Mouse (Mus musculus): ENCODE measurements around the gene Smpd1.
A peak's percentile ranks its signal among the peaks of the same experiment; 100 is the strongest.

Gene Smpd1

DNA sequence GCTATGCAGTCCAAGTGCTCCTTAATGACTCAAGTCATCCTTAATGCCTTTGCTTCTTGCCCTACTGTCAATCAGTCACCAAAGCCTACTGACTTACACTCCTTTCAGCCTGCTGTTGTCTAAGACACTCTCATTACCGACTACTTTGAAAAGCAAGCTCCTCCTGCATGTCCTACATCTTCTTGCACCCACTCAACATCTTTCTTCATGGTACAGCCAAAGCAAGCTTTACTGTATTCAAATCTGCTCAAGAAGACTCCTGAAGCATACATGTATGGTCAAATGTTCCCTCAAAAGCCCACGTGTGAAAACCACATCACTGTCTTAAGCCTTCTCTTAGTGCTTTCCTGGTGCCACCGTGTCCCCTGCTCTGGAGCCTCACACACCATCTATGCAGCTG is 9.2 kb downstream of the Smpd1 start:
- no peak for DNase-seq

DNA sequence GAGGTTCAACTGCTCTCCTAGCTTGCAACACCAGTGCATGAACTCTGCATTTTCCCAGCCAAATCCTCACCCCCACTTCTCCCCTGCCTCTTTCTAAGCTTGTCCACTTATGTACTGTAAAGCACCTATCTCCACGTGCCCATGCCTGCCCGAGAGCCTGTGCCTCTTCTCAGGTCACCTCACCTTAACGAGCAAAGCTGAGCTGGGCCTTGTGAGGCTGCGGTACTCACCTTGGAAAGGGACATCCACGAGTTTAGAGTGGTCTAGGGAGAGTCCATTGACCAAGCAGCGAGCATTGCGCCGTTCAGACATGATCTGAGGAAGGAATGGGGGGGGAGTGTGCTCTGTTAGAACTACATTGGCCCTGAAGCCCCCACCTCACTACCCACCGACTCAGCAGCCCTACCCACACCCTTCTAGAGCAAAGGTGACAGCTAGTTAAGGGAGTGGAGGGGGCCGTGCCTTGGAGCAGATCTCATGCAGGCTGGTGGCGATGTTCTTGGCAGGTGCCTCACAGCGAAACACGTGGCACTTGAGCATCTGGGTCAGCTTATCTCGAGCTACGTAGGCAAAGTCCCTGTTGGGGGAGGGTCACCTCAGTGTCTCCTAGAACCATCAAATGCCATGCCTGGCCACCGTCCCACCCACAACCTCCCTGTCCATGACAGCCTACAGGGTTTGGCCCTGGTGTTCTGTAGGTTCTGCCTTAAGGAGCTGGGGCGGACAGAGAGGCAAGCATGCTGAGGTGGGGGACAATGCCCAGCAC is 11.1 kb downstream of the Smpd1 start:
- peak; percentile 29 to 41 for DNase-seq

DNA sequence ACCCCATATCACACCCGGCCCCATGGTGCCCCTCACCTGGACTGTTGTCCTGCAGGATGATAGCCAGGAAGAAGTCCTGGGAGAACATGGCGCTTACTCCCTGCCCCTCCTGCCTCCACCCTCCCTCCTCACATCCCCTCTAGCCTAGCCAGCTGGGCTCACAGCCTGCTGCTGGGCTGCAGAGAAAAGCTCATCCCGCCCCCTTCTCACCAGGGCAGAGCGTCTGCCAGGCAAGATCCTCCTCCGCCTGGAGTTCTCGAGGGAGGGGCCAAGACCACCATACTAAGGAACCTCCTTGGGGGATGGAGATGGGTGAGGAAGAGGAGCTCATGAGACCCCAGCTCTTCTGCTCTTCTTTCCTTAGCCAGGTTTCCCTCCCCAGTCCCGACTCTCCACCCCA is 14.4 kb downstream of the Smpd1 start:
- peak; percentile 66 to 79 for DNase-seq

DNA sequence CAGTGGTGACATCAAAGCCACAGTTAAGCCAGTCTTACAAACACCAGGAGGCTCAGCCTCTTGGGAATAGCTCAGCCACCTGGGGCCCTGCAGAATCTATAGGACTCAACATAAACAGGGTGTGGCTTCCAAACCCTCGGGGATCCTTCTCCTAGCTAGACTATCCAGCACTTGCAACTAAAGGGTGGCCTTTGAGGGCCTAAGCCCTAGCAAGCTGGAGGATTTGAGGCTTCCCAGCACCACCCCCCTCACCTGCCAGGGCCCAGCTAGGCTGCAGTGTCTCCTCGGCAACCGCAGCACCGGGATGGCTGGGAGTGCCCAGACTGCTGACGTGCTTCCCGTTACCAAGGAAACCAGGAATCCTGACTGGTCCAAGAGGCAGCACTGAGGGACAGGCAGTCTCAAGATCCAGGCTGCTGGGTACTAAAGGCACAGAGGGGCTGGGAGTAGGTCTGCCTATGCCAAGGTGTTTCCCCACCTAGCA is 14.9 kb downstream of the Smpd1 start:
- DNase-seq: peak; percentile 87 to 90

DNA sequence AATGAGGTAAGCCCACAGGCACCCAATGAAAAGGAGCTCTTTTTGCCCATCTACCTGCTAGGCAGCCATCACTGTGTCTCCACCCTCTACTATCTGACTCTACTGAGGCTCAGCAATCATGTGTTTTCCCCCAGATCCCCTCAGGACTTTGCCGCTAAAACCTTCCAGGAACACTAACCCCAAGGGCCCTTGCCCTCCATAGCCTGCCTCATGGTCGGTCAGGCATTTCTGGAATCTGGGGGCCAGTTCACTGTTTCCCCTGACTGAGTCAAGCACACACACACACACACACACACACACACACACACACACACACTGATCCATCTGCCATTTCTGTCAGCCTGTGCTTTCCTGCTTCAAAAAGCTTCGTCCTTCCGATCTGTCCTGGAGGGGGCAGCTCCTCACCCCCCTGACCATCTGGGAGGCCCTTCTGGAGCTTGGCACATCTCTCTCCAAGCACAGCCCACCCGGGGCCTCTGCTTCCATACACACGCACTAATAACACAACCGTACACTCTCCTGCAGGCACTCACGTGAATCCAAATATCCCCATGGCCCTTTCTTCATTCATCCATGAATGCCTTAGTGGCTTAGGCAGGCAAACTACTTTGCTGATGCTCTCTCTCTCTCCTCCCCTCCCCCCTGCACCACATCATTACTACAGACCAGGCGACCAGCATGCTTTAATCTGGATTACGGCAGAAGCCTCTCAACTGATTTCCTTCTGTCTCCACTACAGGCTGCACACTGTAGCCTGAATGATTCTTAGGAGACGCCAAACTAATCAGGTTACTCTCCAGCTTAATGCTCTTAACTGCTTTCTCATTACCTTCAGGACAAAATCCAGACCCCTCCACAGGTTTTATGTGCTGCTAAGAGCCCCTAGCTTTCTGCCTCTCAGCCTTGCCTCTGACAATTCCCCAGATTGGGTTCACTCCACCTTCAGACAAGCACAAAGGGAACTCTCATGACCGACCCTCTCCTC is 15.6 kb downstream of the Smpd1 start:
- DNase-seq: peak; percentile 94 to 95

DNA sequence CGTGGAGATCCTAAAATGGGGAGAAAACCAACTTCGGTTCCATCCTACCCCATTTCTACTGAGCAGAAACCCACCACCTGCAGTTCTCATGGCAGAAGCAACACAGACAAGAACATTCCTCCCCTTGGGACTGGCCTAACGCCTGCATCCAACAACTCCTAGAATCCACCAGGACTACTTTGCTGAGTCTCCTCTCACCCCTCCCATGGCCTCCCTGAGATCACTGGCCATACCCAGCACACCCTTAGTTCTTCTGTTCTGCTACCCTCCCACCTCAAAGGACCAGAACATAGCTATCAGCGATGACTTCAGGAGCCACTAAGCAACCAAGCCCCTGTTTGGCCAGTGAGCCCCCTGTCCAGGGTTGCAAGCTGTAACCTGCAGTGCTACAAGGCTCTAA is 16.6 kb downstream of the Smpd1 start:
- DNase-seq: peak in 1 of 2 experiments; percentile 38

DNA sequence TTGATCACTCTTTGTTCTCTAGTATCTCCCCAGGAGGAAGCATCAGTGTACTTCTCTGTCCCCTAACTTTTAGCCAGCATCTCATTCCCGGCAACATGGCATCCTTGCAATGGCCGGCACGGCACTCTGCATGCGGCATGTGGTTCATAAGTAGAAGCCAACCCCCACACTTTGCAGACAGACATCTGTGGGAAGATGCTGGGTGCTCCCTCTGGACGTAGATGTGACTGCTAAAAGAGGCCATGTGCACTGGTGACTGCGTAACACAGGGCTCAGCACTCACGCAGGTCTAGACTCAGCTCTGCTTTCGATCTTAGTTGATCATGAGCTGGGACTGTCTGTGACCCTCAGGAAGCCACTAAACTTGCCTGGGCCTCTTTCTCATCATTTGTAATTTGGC is 18.8 kb downstream of the Smpd1 start:
- DNase-seq: peak; percentile 31 to 37

DNA sequence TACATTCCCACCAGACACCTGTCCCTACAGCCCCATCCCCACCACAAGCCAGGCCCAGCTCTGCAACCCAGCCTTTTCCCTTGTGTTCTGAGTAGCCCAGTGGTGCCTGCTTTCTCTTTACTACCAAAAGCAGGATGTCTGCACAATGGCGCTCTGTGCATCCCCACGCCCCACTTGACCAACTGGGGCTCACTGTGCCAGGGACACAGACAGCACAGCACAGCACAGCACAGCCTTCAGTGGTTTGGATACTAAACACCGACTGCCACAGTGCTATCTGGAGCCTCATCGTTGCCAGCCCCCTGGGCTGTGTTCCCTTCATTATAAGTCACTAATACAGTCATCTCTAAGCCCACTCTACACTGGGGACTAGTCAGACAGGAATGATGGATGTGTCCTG is 20.4 kb downstream of the Smpd1 start:
- peak in 1 of 2 experiments; percentile 35 for DNase-seq

DNA sequence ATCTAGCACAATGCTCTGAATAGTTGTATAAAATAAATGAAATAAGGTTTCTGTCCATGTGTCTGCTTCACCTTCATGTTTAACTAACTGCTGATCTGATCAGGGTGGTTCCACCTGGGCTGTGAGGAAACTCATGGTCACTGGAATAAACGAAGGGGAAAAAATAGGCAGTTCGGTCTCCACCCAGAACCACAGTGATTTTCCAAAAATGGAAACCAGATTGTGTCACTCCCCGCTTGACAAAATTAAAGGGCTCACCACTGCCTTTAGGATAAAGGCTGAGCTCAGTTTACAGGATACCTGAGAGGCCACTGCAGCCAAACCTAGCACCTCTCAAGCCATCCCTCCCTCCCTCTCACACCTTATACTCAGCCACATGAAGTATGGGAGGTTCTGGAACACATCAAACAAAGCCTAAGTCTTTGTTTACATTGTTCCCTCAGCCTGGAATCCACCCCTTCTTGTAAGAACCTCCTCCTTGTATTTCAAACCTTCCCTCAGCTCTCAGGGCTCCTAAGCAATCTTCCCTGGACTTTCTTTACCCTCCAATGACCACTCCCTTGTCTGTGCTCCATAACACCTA is 22.1 kb downstream of the Smpd1 start:
- DNase-seq: peak; percentile 42 to 48

DNA sequence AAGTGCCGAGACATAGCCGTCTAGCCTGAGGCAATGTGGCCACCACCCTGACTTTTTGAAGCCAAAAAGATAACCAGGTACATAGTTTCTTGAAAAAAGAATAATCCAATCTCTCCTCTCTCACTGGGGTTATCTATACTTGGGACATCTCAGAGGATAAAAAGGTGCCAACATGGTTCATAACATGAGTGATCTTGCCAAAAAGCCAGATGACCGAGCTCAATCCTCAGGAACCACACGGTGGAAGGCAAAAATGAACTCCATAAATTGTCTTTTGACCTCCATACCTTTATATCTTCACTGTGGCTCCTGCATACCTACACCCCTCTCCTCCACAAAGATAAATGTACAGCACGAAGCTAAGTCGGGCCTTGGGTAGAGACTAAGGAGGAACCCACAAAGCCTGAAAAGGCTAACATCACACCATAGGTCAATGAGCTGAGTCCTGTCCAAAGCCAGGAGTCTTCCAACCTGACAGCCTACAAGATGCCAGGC is 23.3 kb downstream of the Smpd1 start:
- peak; percentile 36 to 38 for DNase-seq

DNA sequence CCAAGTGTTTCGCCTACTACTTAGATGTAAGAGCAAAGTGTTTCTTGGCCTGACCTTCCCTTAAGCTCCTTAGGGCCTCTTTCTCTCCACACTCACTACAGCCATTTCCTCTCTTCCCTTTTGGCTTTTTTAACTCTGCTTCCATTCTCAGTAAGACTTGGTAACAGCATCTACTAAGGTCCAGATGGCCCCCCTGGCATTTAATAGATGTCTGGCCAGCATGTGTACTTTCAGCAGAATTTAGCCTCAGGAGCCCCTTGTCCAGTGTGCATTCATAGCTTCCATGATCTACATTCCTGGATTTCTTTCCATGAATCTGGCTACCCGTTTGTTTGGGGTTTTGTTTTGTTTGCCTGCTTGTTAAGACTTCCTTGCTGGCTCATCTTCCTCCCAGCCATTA is 24.3 kb downstream of the Smpd1 start:
- peak; percentile 47 to 56 for DNase-seq

DNA sequence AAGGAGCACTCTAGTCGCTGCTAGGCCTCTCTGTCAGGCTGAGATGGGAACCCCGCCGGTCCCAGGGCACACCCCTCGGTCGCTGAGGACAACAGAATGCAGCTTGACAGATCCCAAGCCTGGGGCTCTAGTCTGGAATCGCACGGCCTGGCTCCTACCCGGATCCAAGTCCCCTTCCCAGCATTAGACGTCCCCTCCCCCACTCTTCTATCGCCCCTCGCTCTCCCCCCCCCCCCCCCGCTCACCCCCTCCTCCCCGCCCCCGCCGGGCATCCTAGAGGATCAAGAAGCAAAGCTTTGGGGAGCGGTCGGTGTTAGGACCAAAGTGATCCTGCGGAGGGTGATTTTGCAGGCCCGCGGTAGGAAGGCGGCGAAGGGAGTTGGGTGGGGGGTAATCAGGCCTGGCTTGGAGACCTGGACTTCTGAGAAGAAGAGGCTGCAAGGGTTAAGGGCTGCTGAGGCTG is 26.5 kb downstream of the Smpd1 start:
- DNase-seq: peak; percentile 66 to 73

DNA sequence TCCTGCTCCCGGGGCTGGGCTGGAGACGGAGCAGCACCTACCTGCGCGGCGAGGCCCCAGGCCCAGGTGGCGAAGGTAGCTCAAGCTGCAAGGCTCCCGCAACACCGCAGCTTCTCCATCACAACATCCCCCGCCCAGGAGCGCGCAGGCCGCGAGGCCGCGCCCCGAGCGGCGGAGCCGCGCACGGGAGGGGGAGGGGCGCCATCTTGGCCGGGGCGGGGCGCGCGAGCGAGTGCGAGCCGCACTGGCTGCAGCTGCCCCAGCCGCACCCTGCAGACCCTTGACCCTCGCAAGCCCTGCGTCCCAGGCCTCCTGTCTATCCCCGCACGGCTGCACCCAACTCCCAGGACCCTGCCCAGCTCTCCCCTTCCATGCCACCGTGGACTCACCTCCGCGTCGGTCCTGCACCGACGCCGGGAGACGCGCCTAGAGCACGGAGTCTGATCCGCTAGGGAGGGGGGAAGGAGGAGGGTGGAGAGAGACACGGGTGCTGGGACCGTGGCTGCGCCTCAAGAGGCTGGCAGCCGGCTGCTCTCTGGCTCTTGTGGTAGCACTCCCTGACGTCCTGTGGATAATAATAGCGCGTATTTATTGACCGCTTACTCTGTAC is 27.0 kb downstream of the Smpd1 start, which contains the start of gene Apbb1:
Gene Apbb1 (minus strand): TSS at position 560 of the 610 bp plus-strand sequence.
- peak; percentile 95 to 96 for DNase-seq

DNA sequence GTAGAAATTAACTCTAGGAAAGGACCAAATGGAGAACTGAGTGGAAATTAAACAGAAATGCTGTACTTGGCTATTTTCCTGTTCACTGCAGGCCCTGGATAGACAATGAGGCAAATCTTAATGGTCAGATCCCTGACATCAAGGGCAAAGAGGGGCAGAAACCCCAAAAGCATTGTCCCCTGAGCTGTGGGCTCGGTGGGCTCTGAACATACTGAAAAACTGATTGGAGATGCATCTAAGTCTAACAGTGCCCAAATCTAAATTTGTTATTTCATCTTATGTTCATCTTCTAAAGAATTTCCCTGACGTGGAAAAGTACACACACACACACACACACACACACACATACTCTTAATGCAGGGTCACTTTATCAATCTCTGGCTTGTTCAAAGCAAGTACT is 27.8 kb downstream of the Smpd1 start:
- DNase-seq: no peak

DNA sequence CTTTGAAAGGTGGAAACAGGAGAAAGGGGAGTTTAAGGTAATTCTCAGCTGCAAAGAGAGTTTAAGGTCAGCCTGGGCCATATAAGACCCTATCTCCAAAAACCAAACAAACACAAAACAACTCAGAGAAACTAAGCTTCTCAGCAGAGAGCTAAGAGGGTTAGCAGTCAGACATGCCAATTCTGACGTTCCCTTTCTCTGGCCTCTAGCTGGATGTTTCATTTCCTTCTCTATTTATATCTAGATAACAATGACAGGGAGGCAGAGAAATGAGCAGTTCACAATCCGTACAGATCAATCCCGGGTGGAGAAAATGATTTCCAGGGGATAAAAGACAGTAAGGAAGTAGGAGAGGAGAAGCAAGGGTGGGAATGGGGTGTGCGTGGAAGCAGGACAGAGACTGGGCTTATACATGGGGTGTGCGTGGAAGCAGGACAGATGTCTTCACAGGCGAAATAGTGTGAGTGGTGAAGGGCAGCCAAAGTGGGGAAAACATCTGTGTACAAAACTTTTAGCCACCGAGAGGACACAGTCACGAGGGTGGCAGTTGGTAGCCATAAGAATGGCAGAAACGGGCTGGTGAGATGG is 34.3 kb downstream of the Smpd1 start:
- DNase-seq: no peak

DNA sequence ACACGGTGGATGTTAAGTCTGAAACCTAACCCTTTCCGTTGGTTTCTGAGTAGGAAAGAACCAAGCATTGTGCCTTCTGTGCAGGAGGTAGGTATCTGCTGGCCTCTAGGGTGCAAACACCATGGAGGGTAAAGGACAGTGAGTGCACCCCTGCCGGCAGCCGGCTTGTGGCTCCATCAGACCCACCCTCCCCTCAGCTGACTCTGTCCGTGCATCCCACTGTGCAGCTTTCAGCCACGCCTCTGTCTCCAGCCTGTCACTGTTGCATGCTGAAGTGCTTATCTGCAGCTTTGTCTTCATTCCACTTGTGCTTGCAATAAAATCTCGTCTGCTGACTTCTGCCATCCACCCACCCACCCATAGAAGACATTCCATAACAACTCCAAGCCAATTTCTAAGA is 35.9 kb downstream of the Smpd1 start:
- no peak for DNase-seq

DNA sequence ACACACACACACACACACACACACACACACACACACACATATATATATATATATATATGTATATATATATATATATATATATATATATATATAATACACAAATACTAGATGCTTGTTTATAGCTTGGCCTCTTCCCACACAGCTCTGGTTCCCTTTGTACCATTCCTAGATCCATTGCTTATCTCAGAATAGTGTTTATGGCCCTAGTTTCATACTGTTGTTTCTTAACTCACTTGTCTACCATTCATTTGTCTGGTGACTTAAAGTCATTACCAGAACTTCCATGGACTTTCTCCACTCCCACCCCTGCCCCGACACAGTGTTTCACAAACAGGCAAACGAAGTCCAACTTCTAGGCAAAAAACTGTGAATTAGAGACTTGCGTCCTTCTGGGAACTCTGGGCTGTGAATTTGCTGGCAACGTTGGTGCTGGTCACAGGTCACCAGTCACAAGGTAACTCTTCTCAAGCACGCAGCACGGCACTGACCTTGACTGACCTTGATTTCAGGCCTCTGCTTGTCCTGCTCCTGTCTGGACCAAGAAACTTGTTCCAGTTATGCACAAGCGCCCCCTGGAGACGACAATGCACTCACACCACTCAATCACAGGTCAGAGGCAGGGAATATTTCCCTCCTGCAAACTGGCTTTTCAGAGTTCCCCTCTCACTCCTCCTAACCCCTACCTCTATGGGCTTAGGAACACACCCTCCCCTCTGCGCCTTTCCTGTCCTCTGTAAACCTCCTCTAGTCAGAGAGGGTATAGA is 48.9 kb downstream of the Smpd1 start:
- DNase-seq: peak; percentile 73 to 87
